Mouse (Mus musculus): ENCODE measurements at regions not wholly inside any gene's neighbourhood (a gene's known extent, or its start where the extent isn't known, plus 50 kb on each side); places are given as distances from the start of the nearest gene placed in this dataset.

GRCm38 (mm10) chr1:41235335-41235734, 429.9 kb downstream of the Tmem182 start:
- DNase-seq (ENCODE audit: extremely low spot score, low spot score), result no peak

GRCm38 (mm10) chr1:41243000-41243399, 437.6 kb downstream of the Tmem182 start:
- no peak for DNase-seq (ENCODE audit: extremely low spot score, low spot score)

DNA sequence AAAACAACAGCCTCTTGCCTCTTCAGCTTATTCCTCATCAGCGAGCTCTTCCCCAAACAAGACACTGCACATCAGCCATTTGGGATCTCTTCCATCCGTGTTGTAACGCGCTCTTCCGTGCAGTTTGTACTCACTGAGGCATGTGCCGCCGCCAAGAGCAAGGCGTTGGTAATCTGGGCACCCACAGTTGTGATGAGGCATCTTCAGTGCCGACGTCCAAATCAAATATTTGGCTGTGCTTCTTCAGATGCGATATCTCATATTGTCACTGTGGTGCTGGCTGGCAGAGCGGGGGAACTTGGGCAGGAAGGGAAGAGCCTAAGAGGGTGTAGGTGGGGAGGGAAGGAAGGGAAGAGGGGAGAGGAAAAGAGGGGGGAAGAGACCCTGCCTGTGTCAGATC, 439.2 kb downstream of the Tmem182 start:
- no peak for DNase-seq (ENCODE audit: extremely low spot score, low spot score)

GRCm38 (mm10) chr1:41264214-41264613, 458.8 kb downstream of the Tmem182 start:
- no peak for DNase-seq (ENCODE audit: extremely low spot score, low spot score)

- no peak for DNase-seq (ENCODE audit: extremely low spot score, low spot score)
These were observed 465.8 kb downstream of the Tmem182 start for GRCm38 (mm10) chr1:41271111-41271730.

DNA sequence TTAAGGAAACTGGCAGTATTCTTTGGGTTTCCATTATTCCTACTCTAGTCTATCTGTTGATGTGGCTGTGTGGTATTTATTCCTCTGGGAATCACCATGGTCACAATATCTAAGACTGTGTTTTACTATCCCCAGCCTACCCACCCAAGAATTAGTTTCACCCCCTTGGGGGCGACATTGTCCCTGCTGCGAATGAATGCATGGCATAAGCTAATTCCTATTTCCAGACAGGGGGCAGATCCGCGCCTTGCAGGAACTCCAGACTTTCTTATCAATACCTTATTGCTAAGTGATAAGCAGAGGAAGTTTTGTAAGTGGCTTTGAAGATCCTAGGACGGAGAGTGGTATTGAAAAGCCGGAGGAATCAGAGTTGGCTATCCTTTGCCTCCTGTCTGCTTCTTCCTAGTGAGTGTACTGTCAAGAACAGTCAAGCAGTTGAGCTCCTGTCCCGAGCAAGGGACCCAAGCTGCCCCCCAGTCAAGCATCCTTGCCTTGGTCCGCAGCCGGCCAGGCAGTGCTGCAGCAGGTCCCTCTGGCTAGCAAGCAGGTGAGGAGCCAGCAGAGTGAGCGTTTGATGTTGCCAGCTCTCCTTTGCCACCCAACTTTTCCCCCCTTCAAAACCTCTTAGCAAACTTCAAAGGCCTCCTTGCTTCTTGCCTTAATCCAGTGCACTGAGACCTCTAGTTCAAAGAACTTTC, 469.3 kb downstream of the Tmem182 start:
- peak; percentile 31 for DNase-seq (ENCODE audit: extremely low spot score, low spot score)

DNA sequence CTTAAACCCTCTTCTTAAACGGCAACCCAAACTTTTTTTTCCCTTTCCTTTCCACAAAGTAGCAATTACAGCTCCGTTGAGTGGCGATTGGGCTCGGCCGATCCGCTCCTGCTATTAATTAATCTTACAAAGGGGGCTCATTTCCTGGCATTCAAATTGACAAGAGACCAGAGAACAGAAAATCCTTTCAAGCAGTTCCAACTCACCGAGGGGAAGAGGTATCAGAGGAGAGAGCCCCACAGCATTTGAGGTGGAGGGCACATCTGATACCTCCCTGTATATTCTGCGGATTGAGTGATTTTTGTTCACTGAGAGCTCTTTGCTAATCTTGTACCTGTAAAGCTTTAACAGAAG, 469.8 kb downstream of the Tmem182 start:
- peak; percentile 26 for DNase-seq (ENCODE audit: extremely low spot score, low spot score)

DNA sequence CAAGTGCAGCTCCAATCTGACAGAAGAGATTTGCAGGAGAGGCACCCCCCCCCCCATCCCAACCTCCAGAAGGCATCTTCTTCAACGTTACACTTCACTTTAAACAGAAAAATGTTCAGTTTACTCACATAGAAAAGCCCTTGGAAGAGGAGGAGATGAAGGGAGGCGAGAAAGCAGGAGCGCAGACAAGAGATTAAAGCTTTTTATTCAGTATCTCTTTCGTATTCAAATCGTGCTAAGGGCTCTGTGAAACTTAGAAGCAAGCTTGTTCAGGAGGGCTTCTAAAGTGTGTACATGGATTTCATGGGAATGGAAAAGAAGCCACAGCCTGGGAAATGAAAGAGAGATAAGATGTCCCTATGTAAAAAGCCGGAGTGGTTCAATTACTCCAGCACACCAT, 470.2 kb downstream of the Tmem182 start:
- no peak for DNase-seq (ENCODE audit: extremely low spot score, low spot score)

GRCm38 (mm10) chr1:41276303-41276702, 470.9 kb downstream of the Tmem182 start:
- no peak for DNase-seq (ENCODE audit: extremely low spot score, low spot score)

DNA sequence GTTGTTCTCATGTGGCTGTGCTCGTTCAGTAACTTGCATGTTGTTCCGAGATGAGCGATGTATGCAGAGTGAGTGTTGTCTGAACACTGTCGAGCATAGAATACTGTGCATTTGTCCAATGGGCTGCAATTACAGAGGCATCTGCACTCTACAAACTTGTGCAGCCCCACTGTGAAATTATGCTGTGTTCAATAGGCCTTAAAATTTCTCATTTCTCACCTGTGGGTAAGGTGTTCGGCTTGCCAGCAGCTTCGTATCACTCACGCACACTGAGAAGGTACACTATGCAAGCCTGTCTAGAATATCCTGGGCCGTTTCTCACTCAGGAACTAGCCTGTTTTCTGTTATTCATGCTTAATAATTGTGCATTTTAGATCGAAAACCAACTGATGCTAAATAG, 479.8 kb downstream of the Tmem182 start:
- no peak for DNase-seq (ENCODE audit: extremely low spot score, low spot score)

DNA sequence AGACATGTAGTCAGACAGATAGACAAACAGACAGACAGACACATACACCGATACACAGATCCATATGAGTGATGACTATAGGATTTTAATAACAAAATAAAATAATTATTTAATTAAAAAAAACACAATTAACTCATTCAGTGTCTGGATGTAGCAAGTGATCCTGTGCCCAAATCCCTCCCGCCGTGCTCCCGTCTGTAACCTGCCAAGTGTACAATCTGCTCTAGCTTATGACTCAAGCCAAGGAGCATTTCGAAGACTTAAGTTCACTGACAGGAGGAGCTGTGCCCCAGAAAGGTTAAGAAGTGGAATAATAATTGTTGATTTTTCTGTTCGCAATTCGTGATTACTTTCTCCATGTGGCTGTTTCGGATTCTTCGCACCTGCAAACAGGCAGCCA, 480.8 kb downstream of the Tmem182 start:
- no peak for DNase-seq (ENCODE audit: extremely low spot score, low spot score)

DNA sequence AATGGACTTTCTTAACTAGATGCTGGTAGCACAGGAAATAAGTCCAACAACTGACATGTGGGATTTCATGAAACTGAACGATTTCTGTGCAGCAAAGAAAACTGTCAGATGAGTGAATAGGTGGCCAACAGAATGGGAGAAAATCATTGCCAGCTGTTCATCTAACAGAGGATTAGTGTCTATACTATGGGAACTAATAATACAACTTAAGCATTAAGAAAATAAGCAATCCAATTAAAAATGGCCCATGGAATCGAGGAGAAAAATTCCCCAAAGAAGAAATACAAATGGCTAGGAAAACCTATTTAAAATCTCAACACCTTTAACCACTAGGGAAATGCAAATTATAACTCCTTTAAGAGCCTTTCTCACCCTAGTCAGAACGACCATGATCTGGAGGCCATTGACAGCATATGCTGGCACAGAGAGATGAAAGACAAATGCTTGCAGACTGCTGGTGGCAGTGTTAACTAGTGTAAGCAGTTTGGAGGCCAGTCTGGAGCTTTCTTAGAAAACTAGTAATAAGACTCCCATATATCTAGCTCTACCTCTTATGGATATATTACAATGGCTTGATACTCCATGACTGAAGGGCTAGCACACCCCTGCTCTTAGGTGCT, 521.6 kb downstream of the Tmem182 start:
- DNase-seq (ENCODE audit: extremely low spot score, low spot score), result no peak

- no peak for DNase-seq (ENCODE audit: extremely low spot score, low spot score)
These were observed 544.7 kb downstream of the Tmem182 start for GRCm38 (mm10) chr1:41349798-41350758.

GRCm38 (mm10) chr1:41359061-41359460, 553.7 kb downstream of the Tmem182 start:
- no peak for DNase-seq (ENCODE audit: extremely low spot score, low spot score)

DNA sequence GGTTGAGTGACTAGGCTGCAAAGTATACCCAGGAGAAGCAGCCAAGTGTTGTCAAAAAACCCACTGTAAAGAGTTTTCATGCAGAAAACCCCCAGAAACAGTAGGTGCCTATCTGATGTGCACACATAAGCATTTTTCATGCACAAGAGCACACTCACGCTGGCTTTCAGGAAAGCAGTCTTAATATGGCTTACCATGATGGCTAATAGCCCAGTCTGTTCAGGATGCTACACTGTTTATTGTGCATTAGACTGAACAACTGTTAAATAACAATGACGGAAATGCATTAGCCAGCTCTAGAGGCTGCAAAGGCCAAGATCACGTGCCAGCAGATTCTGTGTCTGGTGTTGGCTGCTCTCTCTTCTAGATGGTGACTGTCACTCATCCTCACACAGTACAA, 556.1 kb downstream of the Tmem182 start:
- no peak for DNase-seq (ENCODE audit: extremely low spot score, low spot score)

- no peak for DNase-seq (ENCODE audit: extremely low spot score, low spot score)
These were observed 574.6 kb downstream of the Tmem182 start for GRCm38 (mm10) chr1:41380013-41380412.

DNA sequence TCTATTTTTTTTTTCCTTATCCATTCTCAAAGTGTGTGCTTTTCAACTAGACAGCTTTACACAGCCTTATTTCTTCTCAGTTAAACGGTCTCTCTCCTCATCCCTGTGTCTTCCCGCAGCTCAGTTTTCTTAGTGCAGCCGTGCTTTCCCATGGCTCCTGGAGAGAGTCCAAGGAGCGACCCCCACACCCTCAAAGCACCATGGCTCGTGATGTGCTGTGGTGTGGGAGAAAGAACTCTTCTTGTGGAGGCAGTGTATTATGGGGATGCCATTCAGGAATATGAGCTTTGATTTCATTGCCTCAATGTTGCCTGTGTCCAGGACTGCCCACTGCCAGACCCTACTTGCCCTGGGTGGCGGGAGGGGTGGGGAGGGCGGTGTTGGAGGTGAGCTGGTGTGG, 576.1 kb downstream of the Tmem182 start:
- DNase-seq (ENCODE audit: extremely low spot score, low spot score), result no peak

GRCm38 (mm10) chr1:41384731-41385130, 579.3 kb downstream of the Tmem182 start:
- DNase-seq (ENCODE audit: extremely low spot score, low spot score), result no peak

GRCm38 (mm10) chr1:41386435-41386834, 581.0 kb downstream of the Tmem182 start:
- DNase-seq (ENCODE audit: extremely low spot score, low spot score), result no peak

DNA sequence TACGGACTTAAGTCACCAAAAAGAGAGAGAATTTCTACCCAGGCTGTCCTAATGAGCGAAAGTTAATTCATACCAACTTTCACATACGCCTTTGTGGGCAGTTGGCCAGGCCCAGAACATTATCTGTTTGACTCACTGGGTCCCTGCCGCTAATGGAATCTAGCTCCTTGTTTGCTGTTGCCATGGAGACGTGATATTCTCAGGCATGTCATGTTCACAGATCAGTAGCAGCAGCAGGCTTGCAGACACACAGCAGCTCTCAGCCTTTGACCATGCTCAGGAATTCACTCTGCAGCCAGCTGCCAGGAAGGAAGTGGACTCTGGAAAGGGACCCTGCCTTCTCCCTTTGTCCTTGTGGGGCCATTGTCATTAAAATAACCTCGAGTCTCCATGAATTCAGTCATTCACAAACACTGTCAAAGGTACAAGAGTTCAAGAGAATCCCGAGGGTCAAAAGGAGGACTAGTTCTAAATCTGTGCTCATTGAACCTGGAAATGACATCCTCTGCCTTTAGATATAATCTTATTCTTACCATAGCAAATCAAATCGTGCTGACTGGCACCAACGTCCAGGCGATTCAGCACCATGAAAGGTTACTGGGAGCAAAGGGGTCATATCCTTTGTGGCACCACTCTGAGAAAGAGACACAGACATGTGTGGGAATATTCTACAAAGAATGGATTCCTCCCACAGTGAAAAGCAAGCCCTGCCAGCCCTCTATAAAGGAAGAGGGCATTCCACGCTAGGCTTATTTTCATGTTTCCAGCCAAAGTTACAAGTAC, 584.9 kb downstream of the Tmem182 start:
- peak; percentile 79 for DNase-seq (ENCODE audit: extremely low spot score, low spot score)

GRCm38 (mm10) chr1:41391071-41391470, 585.7 kb downstream of the Tmem182 start:
- DNase-seq (ENCODE audit: extremely low spot score, low spot score), result no peak
